Comparison of ENCODE assay signal across 14 mouse cellular contexts in the genomic region with DNA sequence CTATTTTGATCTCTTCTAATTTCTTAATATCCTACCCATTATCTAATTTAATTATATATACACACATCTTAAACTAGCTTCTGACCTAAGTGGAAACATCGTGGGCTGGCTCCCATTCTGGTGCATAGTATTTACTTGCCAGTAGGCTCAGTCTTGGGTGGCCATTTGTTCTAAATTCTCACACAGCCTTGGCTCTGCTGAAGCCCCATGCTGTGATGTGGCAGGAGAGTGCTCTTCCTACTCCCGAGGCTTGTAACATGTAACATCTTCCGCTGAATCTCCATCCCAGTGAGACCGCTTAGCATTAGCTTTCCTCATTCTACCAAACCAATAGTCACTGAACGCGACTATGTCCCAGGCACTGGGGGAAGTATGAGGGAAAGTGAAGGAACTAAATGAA. TPM values are rescaled to one million over a fixed set of nuclear protein-coding genes. Genes with fewer than 3 reads are reported as not detected.
DNase-seq lines count a peak whose midpoint lies in the region; ATAC-seq and TF ChIP-seq lines count a peak whose summit lies in the region.
"Had no signal": no experiment of that assay in that cellular context is flagged by ENCODE, and none has a peak within 500 bp of the region (broad histone marks: within the 10 kb centered on the region; RNA-seq: fewer than 3 reads in every experiment).

No protein-coding gene starts in this region.

- H3K4me1 ChIP-seq in heart, embryonic 11.5 days (ENCODE audit: control insufficient read depth, insufficient read depth, low read length) = peaks cover 17% of the 10 kb centered on the region
- peaks cover 21% of the 10 kb centered on the region; the same call in 1 of the 2 replicates for H3K4me1 ChIP-seq in lung, postnatal 0 days (ENCODE audit: insufficient read depth, low read depth, low read length)
- H3K4me1 ChIP-seq in limb, embryonic 13.5 days = peaks cover 21% of the 10 kb centered on the region

- no peak for TF ChIP-seq CTCF in lung, postnatal 0 days (IDR thresholded peaks at IDR 0.05)

- no peak for DNase-seq in heart, postnatal 36 days
- no peak for DNase-seq in lung, postnatal 0 days (ENCODE audit: low spot score)
- DNase-seq in lung, postnatal 10 days = no peak
- no peak for DNase-seq in spleen, adult 18-20 months
- no peak for DNase-seq in yolk sac, embryonic 10.5 days (ENCODE audit: low spot score)
- DNase-seq in frontal cortex, postnatal 25 days (ENCODE audit: low spot score in 2 of 2) = no peak
- DNase-seq: adrenal gland, postnatal 25 days; embryo, embryonic 11 days; kidney, adult 9 months had no signal

- H3K9me3 ChIP-seq in heart, embryonic 11.5 days (replicated peaks; ENCODE audit: control insufficient read depth, low read length) = no peaks in the 10 kb centered on the region
- no peaks in the 10 kb centered on the region for H3K9me3 ChIP-seq in lung, postnatal 0 days (ENCODE audit: low read length)
- H3K9me3 ChIP-seq in limb, embryonic 13.5 days = no peaks in the 10 kb centered on the region
- H3K9me3 ChIP-seq: forebrain, embryonic 13.5 days had no signal

- H3K36me3 ChIP-seq in heart, embryonic 11.5 days (ENCODE audit: control insufficient read depth, insufficient read depth, low read length) = no peaks in the 10 kb centered on the region
- H3K36me3 ChIP-seq in lung, postnatal 0 days (ENCODE audit: insufficient read depth, low read length) = no peaks in the 10 kb centered on the region
- no peaks in the 10 kb centered on the region for H3K36me3 ChIP-seq in limb, embryonic 13.5 days

- H3K27me3 ChIP-seq in heart, embryonic 11.5 days (ENCODE audit: control insufficient read depth, insufficient read depth, low read length) = no peaks in the 10 kb centered on the region
- no peaks in the 10 kb centered on the region for H3K27me3 ChIP-seq in lung, postnatal 0 days (replicated peaks; ENCODE audit: insufficient read depth, low read length)
- no peaks in the 10 kb centered on the region for H3K27me3 ChIP-seq in limb, embryonic 13.5 days
- H3K27me3 ChIP-seq: forebrain, embryonic 13.5 days; Patski had no signal

- 81% methylated on average over 6 of the region's 6 CpGs for WGBS in heart, embryonic 11.5 days (ENCODE audit: insufficient replicate concordance)
- 89% methylated on average over 6 of the region's 6 CpGs for WGBS in lung, postnatal 0 days
- 84% methylated on average over 6 of the region's 6 CpGs for WGBS in limb, embryonic 13.5 days

- no peak for TF ChIP-seq EP300 in lung, postnatal 0 days (IDR thresholded peaks at IDR 0.05)

- intact Hi-C loops in heart, postnatal 36 days (cut with DNase I) = loop anchor here (2.0 kb wide), 2 partner anchors 43 to 151 kb away; partner anchors contain the start of gene Il1r1

- peak overlapping the region; percentile 83 for H3K4me2 ChIP-seq in heart, embryonic 11.5 days
- H3K4me2 ChIP-seq in lung, postnatal 0 days (replicated peaks; ENCODE audit: low read depth, low read length) = peak overlapping the region; percentile 76
- H3K4me2 ChIP-seq in limb, embryonic 13.5 days (replicated peaks) = peak overlapping the region; percentile 87
- H3K4me2 ChIP-seq: forebrain, embryonic 13.5 days had no signal

- no peak overlapping the region for H3K27ac ChIP-seq in heart, embryonic 11.5 days (ENCODE audit: low read depth, low read length)
- no peak overlapping the region for H3K27ac ChIP-seq in lung, postnatal 0 days (ENCODE audit: low read length)
- no peak overlapping the region for H3K27ac ChIP-seq in limb, embryonic 13.5 days
- H3K27ac ChIP-seq: forebrain, embryonic 13.5 days; macrophage had no signal

- no peak overlapping the region for H3K4me3 ChIP-seq in heart, embryonic 11.5 days (ENCODE audit: low read depth, low read length)
- H3K4me3 ChIP-seq in lung, postnatal 0 days (ENCODE audit: low read depth, low read length) = no peak overlapping the region; the same call in 1 of the 2 replicates
- H3K4me3 ChIP-seq in limb, embryonic 13.5 days = no peak overlapping the region
- H3K4me3 ChIP-seq: forebrain, embryonic 13.5 days had no signal

- ATAC-seq in heart, embryonic 11.5 days (replicated peaks; ENCODE audit: insufficient number of reproducible peaks, low FRiP score, low TSS enrichment) = no peak
- no peak for ATAC-seq in lung, postnatal 0 days
- no peak for ATAC-seq in limb, embryonic 13.5 days (ENCODE audit: low FRiP score, low read depth)
- ATAC-seq: forebrain, embryonic 13.5 days; Patski had no signal

- H3K9ac ChIP-seq in heart, embryonic 11.5 days (ENCODE audit: low read depth, low read length) = no peak overlapping the region
- no peak overlapping the region for H3K9ac ChIP-seq in lung, postnatal 0 days (replicated peaks; ENCODE audit: low read depth)
- no peak overlapping the region for H3K9ac ChIP-seq in limb, embryonic 13.5 days
- H3K9ac ChIP-seq: forebrain, embryonic 13.5 days had no signal

RNA-seq across cellular contexts. Expression of gene Il1r1, which starts 43.0 kb away (rescaled TPM):
- 7.9 and 9.8 TPM in 2 replicates for polyA plus RNA-seq in heart, embryonic 11.5 days (2014; fragmentation: Nextera tagmentation; extraction: Ambion mirVana)
- total RNA-seq in heart, postnatal 36 days (2021) = 1 to 10 TPM; 5.3 to 6.4 TPM
- 13.5 and 14.1 TPM in 2 replicates for polyA plus RNA-seq in lung, postnatal 0 days (2015; fragmentation: Nextera tagmentation; extraction: Ambion mirVana)
- polyA plus RNA-seq in limb, embryonic 13.5 days (2015; fragmentation: Nextera tagmentation; extraction: Ambion mirVana) = 6.6 and 6.7 TPM in 2 replicates

RNA-seq across cellular contexts. Expression of gene Il1rl2, which starts 56.6 kb away (rescaled TPM):
- polyA plus RNA-seq in heart, embryonic 11.5 days (2014; fragmentation: Nextera tagmentation; extraction: Ambion mirVana) = 1.5 and 1.8 TPM in 2 replicates
- total RNA-seq in heart, postnatal 36 days (2021) = 1 to 10 TPM; 1.8 to 2.4 TPM
- 6.3 and 8.2 TPM in 2 replicates for polyA plus RNA-seq in lung, postnatal 0 days (2015; fragmentation: Nextera tagmentation; extraction: Ambion mirVana)
- 4.3 and 5.1 TPM in 2 replicates for polyA plus RNA-seq in limb, embryonic 13.5 days (2015; fragmentation: Nextera tagmentation; extraction: Ambion mirVana)
- polyA plus RNA-seq: Patski had no signal
